Mouse (Mus musculus): ENCODE measurements around the gene Unc45b.
"Not testable (repeated sequence)": the region's sequence is repeated elsewhere in the genome, so short reads cannot be mapped to it uniquely, and the experiment has no call there.

Unc45b gene

GRCm38 (mm10) chr11:82947457-82947856 lies 37.1 kb downstream of the Unc45b start:
- DNase-seq (ENCODE audit: extremely low spot score), result no peak

DNA sequence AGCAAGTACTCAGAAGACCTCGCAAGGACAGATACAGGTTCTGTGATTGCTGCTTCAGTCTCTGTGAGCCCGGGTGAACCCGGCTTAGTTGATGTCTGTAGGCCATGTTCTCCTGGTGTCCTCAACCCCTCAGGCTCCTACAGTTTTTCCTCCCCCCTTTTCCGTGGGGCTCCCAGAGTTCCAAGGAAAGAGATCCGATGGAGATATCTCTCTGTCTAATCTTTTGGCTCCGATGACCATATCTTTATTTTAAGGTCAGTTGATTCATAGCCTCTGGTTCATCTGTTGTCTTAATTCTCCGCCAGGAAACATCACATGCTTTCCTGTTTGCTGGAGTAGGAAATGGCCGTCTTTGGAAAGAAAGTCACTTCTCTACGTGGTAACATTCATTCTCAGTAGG lies 38.7 kb downstream of the Unc45b start:
- DNase-seq (ENCODE audit: extremely low spot score), result no peak

- DNase-seq (ENCODE audit: extremely low spot score), result peak; percentile 8
These were observed 40.6 kb downstream of the Unc45b start, which contains the start of gene Slfn5 for GRCm38 (mm10) chr11:82950736-82951481. TSS of gene Slfn5 (plus strand) at chr11:82951349.

DNA sequence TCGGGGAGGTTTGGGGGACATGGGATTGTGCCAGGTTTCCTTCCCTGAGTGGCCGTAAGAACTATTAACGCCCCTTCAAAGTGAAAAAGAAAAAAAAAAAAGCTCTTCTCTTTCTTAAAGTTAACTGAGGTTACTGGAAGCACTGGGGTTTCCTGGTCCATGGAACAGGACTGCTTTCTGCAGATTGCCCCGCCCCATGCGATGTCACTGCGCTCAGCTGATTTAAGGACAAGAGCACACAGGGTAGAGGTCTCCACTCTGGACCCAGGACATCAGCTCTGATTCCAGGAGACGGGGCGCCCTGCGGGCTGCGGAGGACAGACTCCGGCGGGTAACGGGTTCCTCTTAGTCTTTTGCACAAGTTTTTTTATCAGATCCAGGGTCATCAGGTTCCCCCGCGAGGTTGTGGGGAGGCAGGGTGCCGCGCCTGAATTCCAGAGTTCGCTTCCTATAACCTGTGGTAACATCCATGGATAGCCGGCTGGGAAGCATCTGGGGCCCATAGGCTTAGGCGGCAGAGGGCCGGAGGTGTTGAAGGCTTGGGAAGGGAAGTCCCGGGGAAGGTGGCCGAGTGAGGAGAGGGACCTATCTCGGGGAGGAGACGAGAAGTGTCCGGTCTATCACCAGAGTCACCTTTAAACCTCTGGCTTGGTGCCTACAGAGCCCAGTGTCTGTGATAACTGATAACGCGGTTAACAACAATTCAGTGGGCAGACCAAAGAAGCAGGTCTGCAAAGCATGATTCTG lies 41.7 kb downstream of the Unc45b start:
- DNase-seq (ENCODE audit: extremely low spot score), result peak; percentile 17

DNA sequence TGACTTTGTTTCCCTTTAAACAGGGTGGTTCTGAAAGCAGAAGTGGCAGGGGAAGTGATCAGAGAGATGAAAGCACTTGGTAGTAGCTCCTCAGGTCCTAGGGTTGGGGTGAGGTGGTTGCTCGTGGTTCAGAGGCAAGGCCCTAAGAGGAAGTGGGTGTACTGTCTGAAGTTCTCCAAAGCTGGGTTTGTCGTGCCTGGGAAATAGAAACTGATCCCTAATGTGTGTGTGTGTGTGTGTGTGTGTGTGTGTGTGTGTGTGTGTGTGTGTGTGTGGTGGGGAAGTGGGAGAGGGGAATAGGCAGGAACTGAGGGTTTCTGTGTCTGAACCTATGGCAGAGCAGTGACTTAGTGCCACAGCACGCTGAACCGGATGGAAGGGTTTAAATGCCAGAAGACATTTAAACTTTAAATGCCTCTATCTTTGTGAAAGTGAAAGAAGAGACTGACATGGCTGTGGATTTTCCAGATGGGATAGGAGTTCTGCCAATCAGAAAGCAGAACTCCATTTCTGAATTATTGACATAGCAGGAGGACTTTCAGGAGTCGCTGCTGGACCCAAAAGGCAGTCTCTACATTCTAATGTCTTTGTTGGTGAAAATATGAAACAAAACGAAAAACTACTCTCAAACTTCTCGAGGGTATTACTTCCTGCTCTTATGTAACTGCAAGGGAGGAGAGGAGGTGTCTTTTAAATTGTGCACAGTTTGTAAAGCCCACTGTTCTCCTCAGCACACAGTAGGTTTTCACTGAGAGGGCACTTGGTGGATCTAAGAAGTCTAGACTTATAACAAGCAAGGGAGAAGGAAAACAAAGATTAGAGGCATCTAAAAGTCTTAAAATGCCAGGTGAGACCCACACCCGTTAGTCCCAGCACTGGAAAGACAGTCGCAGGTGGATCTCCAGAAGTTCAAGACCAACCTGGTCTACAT lies 42.5 kb downstream of the Unc45b start:
- DNase-seq (ENCODE audit: extremely low spot score), result no peak

DNA sequence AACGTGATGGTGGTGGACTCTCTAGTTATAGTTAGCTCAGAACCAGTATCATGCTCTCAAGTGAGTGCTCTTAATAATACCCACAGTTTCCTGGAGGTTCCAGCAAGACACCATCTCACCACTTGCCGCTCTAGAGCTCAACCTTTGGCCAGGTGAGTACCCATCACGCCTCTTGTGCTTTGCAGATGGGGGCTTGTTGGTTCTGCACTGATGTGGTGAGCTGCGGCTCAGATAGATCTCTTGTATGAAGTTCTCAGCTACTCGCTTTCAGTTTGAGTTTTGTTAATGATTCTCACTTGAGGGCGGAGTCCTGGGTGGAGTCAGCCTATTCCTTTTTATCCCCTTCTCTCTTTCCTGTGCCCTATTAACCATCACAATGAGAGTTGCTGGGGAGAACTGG lies 44.3 kb downstream of the Unc45b start:
- no peak for DNase-seq (ENCODE audit: extremely low spot score)

GRCm38 (mm10) chr11:82956925-82957324 lies 46.6 kb downstream of the Unc45b start:
- DNase-seq (ENCODE audit: extremely low spot score), result no peak

- DNase-seq (ENCODE audit: extremely low spot score), result no peak
These were observed 49.3 kb downstream of the Unc45b start for GRCm38 (mm10) chr11:82959613-82960012.

DNA sequence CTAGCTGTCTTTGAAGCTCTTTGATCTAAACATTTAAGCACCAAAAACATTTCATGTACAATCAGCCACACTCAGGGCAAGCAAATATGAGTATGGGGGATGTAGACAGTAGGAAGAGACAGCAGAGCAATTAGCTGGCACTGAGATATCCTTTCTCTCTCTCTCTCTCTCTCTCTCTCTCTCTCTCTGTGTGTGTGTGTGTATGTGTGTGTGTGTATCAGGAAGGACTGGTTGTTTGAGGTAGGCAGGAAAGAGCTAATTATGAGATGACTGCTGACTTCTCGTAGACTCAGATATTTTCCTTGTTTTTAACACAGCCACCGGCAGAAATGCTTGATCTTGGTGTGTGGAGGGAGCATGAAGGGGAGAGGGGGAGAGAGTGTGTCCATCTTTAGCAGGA lies 51.4 kb downstream of the Unc45b start:
- DNase-seq (ENCODE audit: extremely low spot score), result no peak

- no peak for DNase-seq (ENCODE audit: extremely low spot score)
These were observed 51.9 kb downstream of the Unc45b start for GRCm38 (mm10) chr11:82962215-82962614.

GRCm38 (mm10) chr11:82970712-82971589 lies 60.6 kb downstream of the Unc45b start:
- DNase-seq (ENCODE audit: extremely low spot score), result peak; percentile 68

- no peak for DNase-seq (ENCODE audit: extremely low spot score)
These were observed 61.2 kb downstream of the Unc45b start for GRCm38 (mm10) chr11:82971590-82971974.

- peak; percentile 6 for DNase-seq (ENCODE audit: extremely low spot score)
These were observed 63.6 kb downstream of the Unc45b start for GRCm38 (mm10) chr11:82973916-82974315.

- DNase-seq (ENCODE audit: extremely low spot score), result not testable (repeated sequence)
These were observed 72.1 kb downstream of the Unc45b start for GRCm38 (mm10) chr11:82982409-82982808.

- DNase-seq (ENCODE audit: extremely low spot score), result no peak
These were observed 72.8 kb downstream of the Unc45b start for GRCm38 (mm10) chr11:82983193-82983592.

GRCm38 (mm10) chr11:82987621-82988020 lies 77.3 kb downstream of the Unc45b start:
- no peak for DNase-seq (ENCODE audit: extremely low spot score)

GRCm38 (mm10) chr11:82989357-82989756 lies 79.0 kb downstream of the Unc45b start:
- DNase-seq (ENCODE audit: extremely low spot score), result peak; percentile 33

GRCm38 (mm10) chr11:82990612-82991385 lies 80.4 kb downstream of the Unc45b start:
- DNase-seq (ENCODE audit: extremely low spot score), result peak; percentile 55

DNA sequence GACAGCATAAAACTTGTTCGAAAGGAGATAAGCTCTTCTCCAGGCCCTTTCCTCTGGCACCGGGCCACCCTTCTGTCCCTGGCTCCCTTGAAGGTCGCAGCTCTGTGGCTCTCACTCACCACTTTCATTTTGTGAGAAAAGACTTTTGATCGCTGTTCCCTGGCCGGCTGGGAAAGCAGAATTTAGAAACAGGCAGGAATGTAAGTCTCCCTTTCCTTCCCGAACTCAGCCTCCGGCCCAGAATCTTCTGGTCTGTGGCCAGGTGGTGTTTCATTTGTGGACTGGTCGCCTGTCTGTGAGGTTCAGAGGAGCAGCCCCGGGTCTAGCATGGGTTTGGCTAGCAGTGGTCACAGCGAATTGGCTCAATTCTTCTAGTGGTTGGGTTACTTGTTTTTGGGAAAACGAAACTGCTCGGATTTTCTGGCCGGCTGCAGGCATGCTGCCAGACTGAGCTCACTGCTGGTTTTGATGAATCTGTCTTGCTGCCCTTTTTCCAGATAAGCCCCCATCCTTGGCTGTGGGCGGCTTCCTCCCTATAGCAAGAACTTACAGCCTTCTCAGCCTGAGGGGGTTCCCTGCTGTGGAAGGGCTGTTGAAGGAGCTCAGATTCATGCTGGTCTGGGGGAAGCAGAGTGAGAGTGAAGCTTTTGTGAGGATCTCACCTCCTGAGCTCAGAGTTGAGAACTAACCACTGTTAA lies 81.3 kb downstream of the Unc45b start, which contains the start of gene Slfn9:
TSS of gene Slfn9 (minus strand) at position 362 of the 698 bp plus-strand sequence.
- DNase-seq (ENCODE audit: extremely low spot score), result peak; percentile 43
